Comparison of ENCODE assay signal across 8 mouse cellular contexts in genomic region chr15:80011194-80011593, GRCm38 (mm10). TPM values are rescaled to one million over a fixed set of nuclear protein-coding genes. Genes with fewer than 3 reads are reported as not detected.
DNase-seq lines count a peak whose midpoint lies in the region; ATAC-seq lines count a peak whose summit lies in the region.

No protein-coding gene starts in this region.

- intact Hi-C loops in heart, postnatal 14 days (cut with DNase I), result no loop called here

- no peaks in the 10 kb centered on the region for H3K9me3 ChIP-seq in heart, embryonic 14.5 days (ENCODE audit: control insufficient read depth, low read length)
- no peaks in the 10 kb centered on the region for H3K9me3 ChIP-seq in stomach, embryonic 16.5 days (replicated peaks; ENCODE audit: control insufficient read depth, low read length)

- ATAC-seq in heart, embryonic 14.5 days (ENCODE audit: insufficient number of reproducible peaks, insufficient read depth, low FRiP score, low read depth), result no peak
- ATAC-seq in stomach, embryonic 16.5 days (ENCODE audit: insufficient read depth, low FRiP score), result no peak

- peaks cover 56% of the 10 kb centered on the region for H3K27me3 ChIP-seq in heart, embryonic 14.5 days (ENCODE audit: control insufficient read depth, insufficient read depth, low read length)
- H3K27me3 ChIP-seq in stomach, embryonic 16.5 days (ENCODE audit: control insufficient read depth, insufficient read depth, low read length), result peaks cover 42% of the 10 kb centered on the region

- H3K4me1 ChIP-seq in heart, embryonic 14.5 days (ENCODE audit: control insufficient read depth in 2 of 2, insufficient read depth in 2 of 2, low read length in 2 of 2), result peaks cover 10 to 38% of the 10 kb centered on the region in 2 experiments
- H3K4me1 ChIP-seq in stomach, embryonic 16.5 days (ENCODE audit: control insufficient read depth, insufficient read depth, low read length), result peaks cover 35% of the 10 kb centered on the region

- 35% methylated on average over 6 of the region's 6 CpGs for WGBS in heart, embryonic 14.5 days
- WGBS in stomach, embryonic 16.5 days, result 38% methylated on average over 6 of the region's 6 CpGs

- H3K4me3 ChIP-seq in heart, embryonic 14.5 days (ENCODE audit: control insufficient read depth in 1 of 2, insufficient read depth in 1 of 2, low read depth in 1 of 2, low read length in 2 of 2), result peak overlapping the region; percentile 54 to 62
- peak overlapping the region; percentile 70 for H3K4me3 ChIP-seq in stomach, embryonic 16.5 days (replicated peaks; ENCODE audit: low read length)

- H3K9ac ChIP-seq in heart, embryonic 14.5 days (ENCODE audit: low read length), result peak overlapping the region; percentile 78
- H3K9ac ChIP-seq in stomach, embryonic 16.5 days (ENCODE audit: low read length), result no peak overlapping the region

- H3K4me2 ChIP-seq in heart, embryonic 14.5 days (ENCODE audit: low read length), result peak overlapping the region; percentile 97
- H3K4me2 ChIP-seq in stomach, embryonic 16.5 days (ENCODE audit: low read depth, low read length), result peak overlapping the region; percentile 99

- DNase-seq in heart, postnatal 14 days, result no peak
- DNase-seq in right cerebral cortex, adult 18-20 months, result peak; percentile 41
- no peak for DNase-seq in right cerebral cortex, postnatal 4 days
- DNase-seq in layer of hippocampus, postnatal 14 days (ENCODE audit: low spot score in 2 of 2), result peak; percentile 41 to 63
- DNase-seq in adrenal gland, adult 18-20 months (ENCODE audit: low spot score in 2 of 2), result no peak
- no peak for DNase-seq in left cerebral cortex, adult 8-10 months (ENCODE audit: low spot score in 2 of 2)

- H3K36me3 ChIP-seq in heart, embryonic 14.5 days (ENCODE audit: control insufficient read depth, insufficient read depth, low read length), result no peaks in the 10 kb centered on the region
- H3K36me3 ChIP-seq in stomach, embryonic 16.5 days (ENCODE audit: control insufficient read depth, insufficient read depth, low read length), result no peaks in the 10 kb centered on the region

- H3K27ac ChIP-seq in heart, embryonic 14.5 days (replicated peaks in 1 of 2; ENCODE audit: control insufficient read depth in 1 of 2, insufficient read depth in 1 of 2, low read depth in 2 of 2, low read length in 2 of 2), result 0 out of 4 replicates have a peak overlapping the region, but pooled peaks of 1 of the 2 experiments have one; percentile 19
- no peak overlapping the region for H3K27ac ChIP-seq in stomach, embryonic 16.5 days (ENCODE audit: low read length)

RNA-seq across cellular contexts. Expression of gene Pdgfb, which starts 3.6 kb away (rescaled TPM):
- polyA plus RNA-seq in heart, embryonic 14.5 days (2014; fragmentation: Nextera tagmentation; extraction: Ambion mirVana), result 4.9 and 5.2 TPM in 2 replicates
- 10 to 100 TPM; 42.2 to 43.4 TPM for total RNA-seq in heart, postnatal 14 days (2021)
- total RNA-seq in layer of hippocampus, postnatal 14 days (2021), result 10 to 100 TPM; 45.4 to 48.1 TPM
- 2.9 and 3.4 TPM in 2 replicates for polyA plus RNA-seq in stomach, embryonic 16.5 days (2015; fragmentation: Nextera tagmentation; extraction: Ambion mirVana)
- total RNA-seq in adrenal gland, adult 18-20 months (2021), result 10 to 100 TPM; 46.1 to 47.6 TPM
- 10 to 100 TPM; 26.4 to 31.9 (median 28.1) TPM for total RNA-seq in left cerebral cortex, adult 8-10 months (2022)

RNA-seq across cellular contexts. Expression of gene Cbx7, which starts 40.3 kb away (rescaled TPM):
- polyA plus RNA-seq in heart, embryonic 14.5 days (2014; fragmentation: Nextera tagmentation; extraction: Ambion mirVana), result 0.78 and 1.5 TPM in 2 replicates
- total RNA-seq in heart, postnatal 14 days (2021), result 1 to 10 TPM; 3.6 to 7.8 TPM
- 10 to 100 TPM; 12.8 to 15.1 TPM for total RNA-seq in layer of hippocampus, postnatal 14 days (2021)
- 5.7 and 6.9 TPM in 2 replicates for polyA plus RNA-seq in stomach, embryonic 16.5 days (2015; fragmentation: Nextera tagmentation; extraction: Ambion mirVana)
- 10 to 100 TPM; 20.8 to 24.7 TPM for total RNA-seq in adrenal gland, adult 18-20 months (2021)
- 10 to 100 TPM; 51.4 to 59.9 (median 55.5) TPM for total RNA-seq in left cerebral cortex, adult 8-10 months (2022)

Comparison
In these comparisons a context has a peak if more than half of its experiments do, and no peak if none do; other contexts are left out.
1. DNase-seq: peak in right cerebral cortex, adult 18-20 months (single experiment) and layer of hippocampus, postnatal 14 days (2 of 2); none in heart, postnatal 14 days (0 of 2), right cerebral cortex, postnatal 4 days (single experiment), adrenal gland, adult 18-20 months (0 of 2) and left cerebral cortex, adult 8-10 months (0 of 2).